Mouse (Mus musculus) T-helper 1 cell (primary cell): ENCODE measurements around the gene Tgm4.

Experiments used
- in situ Hi-C: fragments of 300-600 bp; cut with MboI, MseI; formaldehyde crosslinking; loops from one replicate; pipeline ENCODE4 v1.15.1; 2025; ENCODE audit warnings: high pct_unique_total_duplicates

Tgm4 gene

GRCm38 (mm10) chr9:123034426-123034825 is at the start of gene Tgm4:
Gene Tgm4, plus strand, starts transcription at chr9:123034726.
- in situ Hi-C loops, result no loop called here

GRCm38 (mm10) chr9:122998406-122999192 is 35.9 kb upstream of the Tgm4 start:
- in situ Hi-C loops, result no loop called here

- in situ Hi-C loops, result no loop called here
Measured at GRCm38 (mm10) chr9:122999193-122999586, 35.3 kb upstream of the Tgm4 start.

- in situ Hi-C loops, result loop anchor here (25.0 kb wide), 1 partner anchor 1267 kb away; no protein-coding TSS in a partner anchor
Measured at GRCm38 (mm10) chr9:123004718-123005117, 29.8 kb upstream of the Tgm4 start.

GRCm38 (mm10) chr9:123006071-123006470 is 28.5 kb upstream of the Tgm4 start:
- in situ Hi-C loops, result loop anchor here (25.0 kb wide), 1 partner anchor 1269 kb away; no protein-coding TSS in a partner anchor

GRCm38 (mm10) chr9:123020995-123021631 is 13.4 kb upstream of the Tgm4 start, which contains the start of gene Tmem42:
Gene Tmem42, plus strand, starts transcription at chr9:123021326.
- in situ Hi-C loops, result loop anchor here (25.0 kb wide), 1 partner anchor 1284 kb away; no protein-coding TSS in a partner anchor

GRCm38 (mm10) chr9:123021636-123022379 is 12.7 kb upstream of the Tgm4 start:
- in situ Hi-C loops, result loop anchor here (25.0 kb wide), 1 partner anchor 1285 kb away; no protein-coding TSS in a partner anchor

GRCm38 (mm10) chr9:123024201-123024600 is 10.3 kb upstream of the Tgm4 start:
- in situ Hi-C loops, result loop anchor here (25.0 kb wide), 1 partner anchor 1287 kb away; no protein-coding TSS in a partner anchor

GRCm38 (mm10) chr9:123031496-123032246 is 2.9 kb upstream of the Tgm4 start:
- in situ Hi-C loops, result no loop called here

- in situ Hi-C loops, result no loop called here
Measured at GRCm38 (mm10) chr9:123047665-123048064, 13.1 kb downstream of the Tgm4 start.

- in situ Hi-C loops, result no loop called here
Measured at GRCm38 (mm10) chr9:123058724-123059292, 24.3 kb downstream of the Tgm4 start.

GRCm38 (mm10) chr9:123060172-123060571 is 25.6 kb downstream of the Tgm4 start:
- in situ Hi-C loops, result no loop called here

- in situ Hi-C loops, result no loop called here
Measured at GRCm38 (mm10) chr9:123079149-123079548, 44.6 kb downstream of the Tgm4 start.

GRCm38 (mm10) chr9:123080355-123080754 is 45.8 kb downstream of the Tgm4 start:
- in situ Hi-C loops, result no loop called here

- in situ Hi-C loops, result no loop called here
Measured at GRCm38 (mm10) chr9:123080796-123081195, 46.3 kb downstream of the Tgm4 start.

GRCm38 (mm10) chr9:123085373-123085772 is 50.8 kb downstream of the Tgm4 start:
- in situ Hi-C loops, result no loop called here

- in situ Hi-C loops, result no loop called here
Measured at GRCm38 (mm10) chr9:123087558-123087957, 53.0 kb downstream of the Tgm4 start.

GRCm38 (mm10) chr9:123090844-123091243 is 56.3 kb downstream of the Tgm4 start:
- in situ Hi-C loops, result no loop called here

GRCm38 (mm10) chr9:123099631-123100455 is 65.3 kb downstream of the Tgm4 start:
- in situ Hi-C loops, result no loop called here

- in situ Hi-C loops, result no loop called here
Measured at GRCm38 (mm10) chr9:123103425-123103824, 68.9 kb downstream of the Tgm4 start.
